Mouse (Mus musculus) erythroid progenitor cell, adult 5-6 weeks (primary cell): ENCODE results near the gene Pcyt2. TPM values are rescaled to one million over a fixed set of nuclear protein-coding genes. Genes with fewer than 3 reads are reported as not detected.

Experiments
- ATAC-seq: replicated peaks from 2 replicates; pipeline ENCODE4 v1.8.0; 2016; ENCODE audit warnings: moderate number of reproducible peaks, mild to moderate bottlenecking, moderate TSS enrichment, inconsistent platforms; ENCODE audit not compliant: poor library complexity, low FRiP score, severe bottlenecking
- total RNA-seq, 2 experiments: library from RNA; stranded (forward) in 1 of 2; stranded (reverse) in 1 of 2; fragments of 150-400 nt in 1 of 2; fragments of 186-747, 209-891 nt in 1 of 2; gene quantifications; 2 replicates each; pipeline versions ENCODE4 v1.2.3 to v1.2.4; 2015 to 2017; ENCODE audit warnings: low replicate concordance in 2 of 2

The Pcyt2 gene
- total RNA-seq, 2 experiments from 2014 or later: 14.7 to 23.1 TPM

DNA sequence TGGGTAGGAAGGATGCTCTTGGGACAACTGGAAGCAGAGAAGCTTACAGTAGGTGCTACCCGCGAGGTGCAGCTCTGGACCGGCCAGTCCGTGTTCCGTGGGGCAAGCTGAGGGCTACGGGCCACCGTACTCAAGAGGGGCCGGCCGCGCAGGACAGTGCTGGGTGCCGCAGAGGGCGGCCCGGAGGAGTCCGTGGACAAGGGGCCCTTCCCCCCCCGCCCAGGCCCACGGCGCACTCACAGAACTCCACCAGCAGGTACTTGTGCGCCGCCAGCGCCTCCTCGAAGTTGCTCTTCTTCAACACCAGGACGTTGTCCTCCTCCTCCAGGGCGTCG lies 45.4 kb downstream of the Pcyt2 start:
- ATAC-seq: 0 out of 2 replicates have a peak, but pooled peaks have one; percentile 8

DNA sequence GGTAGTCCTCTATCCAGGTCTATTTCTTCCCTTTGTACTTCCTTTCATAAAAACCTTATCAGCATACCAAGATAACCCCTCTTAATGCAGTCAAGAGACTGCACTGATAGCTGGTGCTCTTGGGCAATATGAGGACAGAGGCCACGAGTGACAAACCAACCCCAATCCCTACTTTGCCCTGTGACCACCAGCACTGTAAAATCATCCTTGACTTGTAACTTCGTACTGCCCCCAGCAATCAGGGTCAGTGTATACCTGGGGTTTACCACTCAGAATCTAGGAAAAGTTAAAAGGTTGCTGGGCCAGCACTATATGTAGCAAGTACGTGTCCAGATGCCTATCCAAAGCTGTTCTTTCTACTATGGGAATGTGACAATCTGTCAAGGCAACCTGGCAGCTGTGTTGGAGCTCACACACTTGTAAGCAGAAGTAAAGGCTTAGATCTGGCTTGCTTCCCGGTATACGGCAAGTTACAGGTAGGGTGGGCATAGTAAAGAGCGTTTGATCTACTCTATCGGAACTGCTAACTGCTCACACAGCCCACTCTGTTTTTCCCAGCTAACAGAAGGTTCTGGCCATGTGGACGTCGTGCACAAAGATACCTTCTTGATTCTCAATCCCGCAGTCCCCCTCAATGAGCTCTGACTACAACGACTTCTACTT lies 45.9 kb downstream of the Pcyt2 start:
- ATAC-seq: no peak

DNA sequence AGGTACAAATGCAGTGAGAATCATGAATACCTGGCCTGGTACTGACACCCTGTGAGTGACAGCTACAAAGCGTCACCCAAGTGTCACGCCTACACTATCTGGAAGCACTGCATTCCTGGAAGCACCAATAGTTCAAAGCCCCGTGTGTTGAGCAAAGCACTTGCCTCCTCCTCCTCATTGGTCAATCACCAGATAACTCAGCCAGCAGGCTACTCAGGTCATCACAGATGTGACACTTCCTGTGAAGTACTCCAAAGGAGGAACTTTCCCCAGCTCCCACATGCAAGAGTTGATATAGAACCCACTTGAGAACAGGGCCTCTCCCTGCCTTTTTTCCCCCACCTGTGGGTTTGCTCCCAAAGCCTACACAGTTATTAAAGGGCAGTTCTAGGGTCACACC lies 46.6 kb downstream of the Pcyt2 start:
- no peak for ATAC-seq

- ATAC-seq: no peak
Measured at GRCm38 (mm10) chr11:120568324-120568723, 49.4 kb downstream of the Pcyt2 start.

- no peak for ATAC-seq
Measured at GRCm38 (mm10) chr11:120565114-120565513, 52.6 kb downstream of the Pcyt2 start.

- no peak for ATAC-seq
Measured at GRCm38 (mm10) chr11:120562949-120563348, 54.8 kb downstream of the Pcyt2 start.

- ATAC-seq: peak; percentile 50; the same call in 1 of the 2 replicates
Measured at GRCm38 (mm10) chr11:120560952-120561728, 56.6 kb downstream of the Pcyt2 start.

Other genes with a start within 250 kb of the Pcyt2 start
Only the 30 nearest of the 33 such genes appear.
- not detected in 2 replicates for gene Tspan10, start 175.3 kb downstream of the Pcyt2 start, total RNA-seq (2015; ENCODE audit: low replicate concordance)
- 0.13 and 1.8 TPM in 2 replicates for gene Tspan10, start 175.3 kb downstream of the Pcyt2 start, total RNA-seq (2017; ENCODE audit: low replicate concordance)
- gene Pde6g, start 164.4 kb downstream of the Pcyt2 start, total RNA-seq (2015; ENCODE audit: low replicate concordance): not detected in 2 replicates
- gene Pde6g, start 164.4 kb downstream of the Pcyt2 start, total RNA-seq (2017; ENCODE audit: low replicate concordance): not detected in 2 replicates
- gene Oxld1, start 159.9 kb downstream of the Pcyt2 start, total RNA-seq (2015; ENCODE audit: low replicate concordance): 4.3 TPM in 1 of 2 replicates, not detected in the other
- gene Oxld1, start 159.9 kb downstream of the Pcyt2 start, total RNA-seq (2017; ENCODE audit: low replicate concordance): 1.4 and 5.0 TPM in 2 replicates
- gene Ccdc137, start 159.8 kb downstream of the Pcyt2 start, total RNA-seq (2015; ENCODE audit: low replicate concordance): 5.8 and 26.8 TPM in 2 replicates
- 21.2 and 24.0 TPM in 2 replicates for gene Ccdc137, start 159.8 kb downstream of the Pcyt2 start, total RNA-seq (2017; ENCODE audit: low replicate concordance)
- 13.8 and 22.0 TPM in 2 replicates for gene Arl16, start 150.3 kb downstream of the Pcyt2 start, total RNA-seq (2015; ENCODE audit: low replicate concordance)
- gene Arl16, start 150.3 kb downstream of the Pcyt2 start, total RNA-seq (2017; ENCODE audit: low replicate concordance): 3.8 and 16.7 TPM in 2 replicates
- gene Mrpl12, start 133.3 kb downstream of the Pcyt2 start, total RNA-seq (2015; ENCODE audit: low replicate concordance): 10.8 and 17.6 TPM in 2 replicates
- gene Mrpl12, start 133.3 kb downstream of the Pcyt2 start, total RNA-seq (2017; ENCODE audit: low replicate concordance): 11.6 and 13.7 TPM in 2 replicates
- gene Slc25a10, start 126.1 kb downstream of the Pcyt2 start, total RNA-seq (2015; ENCODE audit: low replicate concordance): 7.2 and 17.6 TPM in 2 replicates
- 25.4 and 40.1 TPM in 2 replicates for gene Slc25a10, start 126.1 kb downstream of the Pcyt2 start, total RNA-seq (2017; ENCODE audit: low replicate concordance)
- gene Gcgr, start 87.2 kb downstream of the Pcyt2 start, total RNA-seq (2015; ENCODE audit: low replicate concordance): not detected in 2 replicates
- gene Gcgr, start 87.2 kb downstream of the Pcyt2 start, total RNA-seq (2017; ENCODE audit: low replicate concordance): not detected in 2 replicates
- 19.8 and 23.5 TPM in 2 replicates for gene Mcrip1, start 68.2 kb downstream of the Pcyt2 start, total RNA-seq (2015; ENCODE audit: low replicate concordance)
- 1.7 and 5.6 TPM in 2 replicates for gene Mcrip1, start 68.2 kb downstream of the Pcyt2 start, total RNA-seq (2017; ENCODE audit: low replicate concordance)
- not detected in 2 replicates for gene Ppp1r27, start 66.8 kb downstream of the Pcyt2 start, total RNA-seq (2015; ENCODE audit: low replicate concordance)
- not detected in 2 replicates for gene Ppp1r27, start 66.8 kb downstream of the Pcyt2 start, total RNA-seq (2017; ENCODE audit: low replicate concordance)
- gene P4hb, start 44.7 kb downstream of the Pcyt2 start, total RNA-seq (2015; ENCODE audit: low replicate concordance): 101 and 104 TPM in 2 replicates
- 112 and 141 TPM in 2 replicates for gene P4hb, start 44.7 kb downstream of the Pcyt2 start, total RNA-seq (2017; ENCODE audit: low replicate concordance)
- 134 and 150 TPM in 2 replicates for gene Arhgdia, start 36.3 kb downstream of the Pcyt2 start, total RNA-seq (2015; ENCODE audit: low replicate concordance)
- 45.3 and 49.3 TPM in 2 replicates for gene Arhgdia, start 36.3 kb downstream of the Pcyt2 start, total RNA-seq (2017; ENCODE audit: low replicate concordance)
- gene Alyref, start 19.6 kb downstream of the Pcyt2 start, total RNA-seq (2015; ENCODE audit: low replicate concordance): 72.9 and 87.2 TPM in 2 replicates
- gene Alyref, start 19.6 kb downstream of the Pcyt2 start, total RNA-seq (2017; ENCODE audit: low replicate concordance): 142 and 227 TPM in 2 replicates
- gene Anapc11, start 19.5 kb downstream of the Pcyt2 start, total RNA-seq (2015; ENCODE audit: low replicate concordance): 28.1 and 35.0 TPM in 2 replicates
- 2.8 and 12.1 TPM in 2 replicates for gene Anapc11, start 19.5 kb downstream of the Pcyt2 start, total RNA-seq (2017; ENCODE audit: low replicate concordance)
- gene Npb, start 9.5 kb downstream of the Pcyt2 start, total RNA-seq (2015; ENCODE audit: low replicate concordance): not detected in 2 replicates
- not detected in 2 replicates for gene Npb, start 9.5 kb downstream of the Pcyt2 start, total RNA-seq (2017; ENCODE audit: low replicate concordance)
- gene Sirt7, start 7.3 kb upstream of the Pcyt2 start, total RNA-seq (2015; ENCODE audit: low replicate concordance): 59.9 and 61.3 TPM in 2 replicates
- 81.2 and 85.6 TPM in 2 replicates for gene Sirt7, start 7.3 kb upstream of the Pcyt2 start, total RNA-seq (2017; ENCODE audit: low replicate concordance)
- 36.0 TPM in 2 replicates for gene Mafg, start 15.7 kb upstream of the Pcyt2 start, total RNA-seq (2015; ENCODE audit: low replicate concordance)
- gene Mafg, start 15.7 kb upstream of the Pcyt2 start, total RNA-seq (2017; ENCODE audit: low replicate concordance): 71.3 and 91.6 TPM in 2 replicates
- gene Pycr1, start 25.8 kb upstream of the Pcyt2 start, total RNA-seq (2015; ENCODE audit: low replicate concordance): 2.1 TPM in 1 of 2 replicates, not detected in the other
- gene Pycr1, start 25.8 kb upstream of the Pcyt2 start, total RNA-seq (2017; ENCODE audit: low replicate concordance): 1.1 TPM in 1 of 2 replicates, not detected in the other
- gene Myadml2, start 30.2 kb upstream of the Pcyt2 start, total RNA-seq (2015; ENCODE audit: low replicate concordance): not detected in 2 replicates
- not detected in 2 replicates for gene Myadml2, start 30.2 kb upstream of the Pcyt2 start, total RNA-seq (2017; ENCODE audit: low replicate concordance)
- not detected in 2 replicates for gene Notum, start 43.2 kb upstream of the Pcyt2 start, total RNA-seq (2015; ENCODE audit: low replicate concordance)
- not detected in 2 replicates for gene Notum, start 43.2 kb upstream of the Pcyt2 start, total RNA-seq (2017; ENCODE audit: low replicate concordance)
- gene Aspscr1, start 55.0 kb upstream of the Pcyt2 start, total RNA-seq (2015; ENCODE audit: low replicate concordance): 33.1 and 41.4 TPM in 2 replicates
- 46.0 and 59.7 TPM in 2 replicates for gene Aspscr1, start 55.0 kb upstream of the Pcyt2 start, total RNA-seq (2017; ENCODE audit: low replicate concordance)
- 7.1 and 35.3 TPM in 2 replicates for gene Cenpx, start 95.8 kb upstream of the Pcyt2 start, total RNA-seq (2015; ENCODE audit: low replicate concordance)
- 15.0 and 21.2 TPM in 2 replicates for gene Cenpx, start 95.8 kb upstream of the Pcyt2 start, total RNA-seq (2017; ENCODE audit: low replicate concordance)
- 3.4 and 6.1 TPM in 2 replicates for gene Lrrc45, start 96.0 kb upstream of the Pcyt2 start, total RNA-seq (2015; ENCODE audit: low replicate concordance)
- gene Lrrc45, start 96.0 kb upstream of the Pcyt2 start, total RNA-seq (2017; ENCODE audit: low replicate concordance): 12.3 and 12.9 TPM in 2 replicates
- gene Rac3, start 103.5 kb upstream of the Pcyt2 start, total RNA-seq (2015; ENCODE audit: low replicate concordance): not detected in 2 replicates
- 1.3 and 3.5 TPM in 2 replicates for gene Rac3, start 103.5 kb upstream of the Pcyt2 start, total RNA-seq (2017; ENCODE audit: low replicate concordance)
- gene Dcxr, start 109.3 kb upstream of the Pcyt2 start, total RNA-seq (2015; ENCODE audit: low replicate concordance): 3.6 TPM in 1 of 2 replicates, not detected in the other
- 7.2 TPM in 1 of 2 replicates, not detected in the other for gene Dcxr, start 109.3 kb upstream of the Pcyt2 start, total RNA-seq (2017; ENCODE audit: low replicate concordance)
- gene Cbr2, start 114.2 kb upstream of the Pcyt2 start, total RNA-seq (2015; ENCODE audit: low replicate concordance): 21.8 and 23.4 TPM in 2 replicates
- not detected in 2 replicates for gene Cbr2, start 114.2 kb upstream of the Pcyt2 start, total RNA-seq (2017; ENCODE audit: low replicate concordance)
- gene Hmga1b, start 144.9 kb upstream of the Pcyt2 start, total RNA-seq (2015; ENCODE audit: low replicate concordance): 3.2 and 12.6 TPM in 2 replicates
- gene Hmga1b, start 144.9 kb upstream of the Pcyt2 start, total RNA-seq (2017; ENCODE audit: low replicate concordance): 3.0 and 5.7 TPM in 2 replicates
- gene Rfng, start 166.3 kb upstream of the Pcyt2 start, total RNA-seq (2015; ENCODE audit: low replicate concordance): 3.2 and 6.7 TPM in 2 replicates
- gene Rfng, start 166.3 kb upstream of the Pcyt2 start, total RNA-seq (2017; ENCODE audit: low replicate concordance): 0.91 and 1.3 TPM in 2 replicates
- 31.4 and 39.0 TPM in 2 replicates for gene Gps1, start 166.3 kb upstream of the Pcyt2 start, total RNA-seq (2015; ENCODE audit: low replicate concordance)
- gene Gps1, start 166.3 kb upstream of the Pcyt2 start, total RNA-seq (2017; ENCODE audit: low replicate concordance): 17.6 and 19.9 TPM in 2 replicates
- gene Dus1l, start 178.5 kb upstream of the Pcyt2 start, total RNA-seq (2015; ENCODE audit: low replicate concordance): 46.1 and 62.0 TPM in 2 replicates
- gene Dus1l, start 178.5 kb upstream of the Pcyt2 start, total RNA-seq (2017; ENCODE audit: low replicate concordance): 15.4 and 24.6 TPM in 2 replicates